Mouse (Mus musculus) hindlimb bud, embryonic 11.5 days (tissue): ENCODE measurements around the gene Selenoh.

Experiments used
- DNase-seq: peaks from one replicate; pipeline ENCODE4 v3.0.0-alpha.2; 2012; ENCODE audit warnings: low read depth, low spot score; ENCODE audit errors: extremely low spot score

The Selenoh gene

DNA sequence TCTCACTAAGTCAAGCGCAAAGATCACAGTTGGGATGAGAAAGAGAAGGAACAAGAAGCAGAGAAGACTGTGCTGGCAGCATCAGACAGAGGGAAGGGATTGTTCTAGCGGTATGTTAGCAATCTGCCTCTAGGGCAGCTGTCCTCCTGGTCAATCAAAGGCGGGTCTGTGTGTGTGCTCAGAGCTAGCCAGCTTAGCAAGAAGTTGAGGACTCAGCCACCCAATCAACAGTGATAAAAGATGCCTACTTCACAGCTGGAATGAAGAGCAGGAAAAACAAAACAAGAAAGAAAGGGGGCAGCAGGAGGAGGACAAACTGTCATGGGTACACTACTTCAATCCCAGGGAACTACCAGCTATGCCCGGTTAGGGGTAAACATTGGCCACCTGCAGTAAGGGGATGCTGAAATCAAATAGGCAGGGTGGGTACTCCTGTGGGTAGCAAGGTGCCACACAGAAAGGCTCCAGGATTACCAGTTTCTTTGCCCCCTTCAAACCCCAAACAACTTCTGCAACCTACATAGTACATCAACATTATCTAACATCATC is 35.6 kb downstream of the Selenoh start:
- DNase-seq, result no peak

DNA sequence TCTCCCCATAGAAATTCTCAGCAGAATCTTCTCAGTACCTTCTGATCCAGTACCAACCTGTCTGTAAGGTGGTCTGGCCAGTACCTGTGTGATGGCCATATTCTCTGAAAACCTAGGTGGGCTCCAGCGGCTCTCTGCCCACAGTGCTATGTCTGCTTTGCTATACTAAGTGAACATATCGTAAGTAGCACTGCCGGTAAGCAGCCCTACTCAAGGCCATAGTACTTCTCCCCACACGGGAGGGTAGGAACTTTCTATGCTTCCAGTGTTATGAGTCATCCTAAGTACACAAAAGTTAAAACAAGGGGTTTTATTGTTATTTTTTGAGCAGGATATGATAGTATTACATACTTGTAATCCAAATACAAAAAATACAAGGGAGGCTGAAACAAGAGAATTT is 36.6 kb downstream of the Selenoh start:
- DNase-seq, result no peak

DNA sequence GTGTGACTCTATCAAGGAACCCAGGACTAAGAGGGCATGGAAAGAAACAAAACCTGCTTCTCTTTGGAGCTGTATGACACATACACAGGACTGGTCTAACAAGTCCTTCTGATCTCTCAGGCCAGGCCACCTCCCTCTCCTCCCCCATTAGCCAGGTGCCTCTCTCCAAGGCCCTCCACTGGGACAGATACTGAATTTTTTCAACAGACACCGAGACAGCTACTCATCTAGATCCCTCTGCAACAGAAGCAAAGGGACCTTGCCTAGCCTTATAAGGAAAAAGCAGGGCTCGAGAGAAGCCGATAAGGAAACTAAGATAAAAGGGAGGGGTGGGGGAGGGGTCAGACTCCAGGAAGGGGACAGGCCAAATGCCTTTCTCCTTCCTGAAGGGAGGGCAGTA is 37.6 kb downstream of the Selenoh start:
- DNase-seq, result no peak

DNA sequence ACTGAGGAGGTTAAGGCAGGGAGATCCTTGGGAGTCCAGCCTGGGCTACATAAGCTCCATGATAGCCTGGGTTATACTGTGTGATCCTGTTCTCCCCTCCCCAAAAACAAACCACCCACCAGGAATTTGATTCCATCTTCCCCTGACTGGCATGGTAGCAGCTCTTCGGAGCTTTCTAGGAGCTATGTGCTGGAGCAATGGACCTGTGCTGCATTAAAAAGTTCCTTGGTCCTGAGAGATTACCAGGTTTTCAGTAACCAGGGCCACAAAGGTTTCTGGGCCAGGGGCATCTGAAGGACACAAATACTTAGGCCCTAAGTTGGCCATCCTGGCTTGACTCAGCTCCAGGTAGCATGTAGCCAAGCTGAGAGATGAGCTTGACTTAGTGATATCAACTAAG is 38.6 kb downstream of the Selenoh start:
- no peak for DNase-seq

DNA sequence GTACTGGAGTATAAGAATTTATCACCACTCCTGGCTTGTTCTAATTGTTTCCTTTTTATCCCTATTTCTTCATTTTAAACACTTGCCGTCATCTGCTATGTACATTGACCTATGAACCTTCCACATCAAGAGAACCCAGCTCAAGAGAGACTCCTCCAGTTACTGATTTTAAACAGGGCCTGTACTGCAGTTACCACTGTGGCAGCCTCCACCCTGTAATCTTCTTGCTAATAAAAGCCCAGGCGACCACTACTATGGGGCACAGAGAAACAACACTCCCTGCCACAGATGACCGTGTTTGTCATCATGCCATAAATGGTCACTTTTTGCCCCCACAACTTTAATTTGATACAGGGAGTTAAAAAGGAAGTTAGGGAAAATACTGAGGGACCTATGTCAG is 43.5 kb downstream of the Selenoh start:
- no peak for DNase-seq

DNA sequence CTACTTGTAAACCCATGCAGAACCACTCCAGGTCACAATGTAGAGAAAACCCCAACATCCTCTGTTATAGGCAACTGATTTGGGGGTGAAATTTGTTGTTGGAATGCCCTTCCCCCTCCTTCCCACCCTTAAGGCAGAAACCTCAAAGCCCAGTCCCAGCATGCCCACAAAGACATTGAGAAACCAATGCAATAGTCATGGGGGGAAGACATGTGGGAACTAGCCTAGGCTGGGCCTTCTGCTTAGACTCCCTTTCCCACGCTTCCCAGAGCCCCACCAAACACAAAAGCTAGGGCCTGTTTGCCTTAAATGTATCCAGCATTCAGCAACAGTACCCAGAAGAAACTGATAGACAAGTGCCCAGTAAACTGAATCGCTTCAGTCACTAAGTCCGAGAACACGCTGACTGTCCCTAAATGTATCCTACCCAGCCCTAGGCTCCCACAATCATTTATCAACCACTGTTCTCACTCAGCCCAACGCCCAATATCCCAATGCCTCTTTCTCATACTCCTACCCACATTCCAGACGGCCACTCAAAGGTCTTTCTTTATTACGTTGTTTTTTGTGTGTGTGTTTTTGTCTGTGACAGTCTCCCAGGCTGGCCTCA is 44.1 kb downstream of the Selenoh start:
- DNase-seq, result no peak

DNA sequence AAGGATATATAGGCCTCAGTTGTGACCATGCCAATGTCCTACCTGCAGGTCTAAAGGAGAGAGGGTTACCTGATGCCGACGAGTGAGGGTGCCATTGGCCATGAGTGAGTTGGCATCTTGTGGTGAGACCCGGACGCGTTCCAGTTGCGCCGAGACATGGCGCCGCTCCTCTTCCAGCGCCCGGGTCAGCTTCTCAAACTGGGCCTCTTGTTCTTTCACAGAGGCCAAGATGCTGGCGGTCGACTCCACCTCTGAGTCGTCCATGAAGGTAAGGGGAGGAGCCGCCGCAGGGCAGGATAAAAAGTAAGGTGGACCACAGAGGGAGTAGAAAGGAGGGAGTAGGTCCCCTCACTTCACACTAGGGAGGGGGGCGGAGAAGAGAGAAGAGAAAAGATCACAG is 46.4 kb downstream of the Selenoh start:
- DNase-seq, result no peak

DNA sequence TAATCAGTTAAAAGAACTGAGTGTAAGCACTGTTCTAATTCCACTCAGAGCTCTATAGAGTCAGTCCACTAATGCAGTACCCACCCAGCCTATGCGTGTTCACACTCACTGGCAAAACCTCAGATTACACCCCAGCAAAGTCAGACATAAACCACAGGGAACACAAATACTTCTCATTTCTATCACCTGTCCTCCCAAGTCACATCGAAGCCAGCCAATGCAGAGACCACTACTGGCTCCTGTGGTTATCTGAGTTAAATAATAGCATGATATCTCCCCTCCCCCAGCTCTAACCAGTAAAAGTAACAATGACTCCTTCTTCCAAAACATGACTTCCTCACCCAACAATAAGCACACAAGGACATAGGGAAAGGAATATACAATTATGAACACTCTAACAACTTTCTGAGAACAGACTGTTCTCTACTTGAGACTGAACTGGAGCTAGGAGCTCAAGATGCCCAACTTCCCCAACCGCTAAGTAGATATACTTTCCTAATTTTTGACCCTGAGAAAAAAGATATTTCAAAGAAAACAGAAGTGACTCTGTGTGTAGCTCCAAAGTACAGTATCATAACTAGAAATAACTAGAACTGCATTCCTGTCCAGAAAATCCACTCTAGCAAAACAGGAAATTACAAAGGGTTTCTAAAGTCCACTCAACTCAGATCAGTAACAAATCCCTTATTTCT is 47.0 kb downstream of the Selenoh start:
- DNase-seq, result no peak

DNA sequence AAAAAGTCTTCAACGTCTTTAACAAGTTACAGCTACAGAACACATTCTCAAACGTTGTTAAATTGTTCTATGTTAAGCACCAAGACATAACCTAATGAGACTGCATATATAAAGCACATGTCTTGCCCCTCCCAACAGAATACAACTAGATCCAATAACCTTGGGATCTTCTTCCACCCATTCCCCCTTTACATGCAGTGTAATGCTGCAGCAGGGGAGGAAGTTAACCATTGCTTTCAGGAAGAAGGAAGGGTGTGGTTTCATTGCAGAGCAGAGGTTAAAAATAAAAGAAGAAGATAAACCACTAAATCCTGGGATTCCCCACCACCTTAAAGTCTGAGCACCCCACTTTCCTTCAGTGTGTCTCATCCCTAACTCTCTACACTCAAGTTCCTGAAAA is 47.9 kb downstream of the Selenoh start:
- DNase-seq, result no peak

DNA sequence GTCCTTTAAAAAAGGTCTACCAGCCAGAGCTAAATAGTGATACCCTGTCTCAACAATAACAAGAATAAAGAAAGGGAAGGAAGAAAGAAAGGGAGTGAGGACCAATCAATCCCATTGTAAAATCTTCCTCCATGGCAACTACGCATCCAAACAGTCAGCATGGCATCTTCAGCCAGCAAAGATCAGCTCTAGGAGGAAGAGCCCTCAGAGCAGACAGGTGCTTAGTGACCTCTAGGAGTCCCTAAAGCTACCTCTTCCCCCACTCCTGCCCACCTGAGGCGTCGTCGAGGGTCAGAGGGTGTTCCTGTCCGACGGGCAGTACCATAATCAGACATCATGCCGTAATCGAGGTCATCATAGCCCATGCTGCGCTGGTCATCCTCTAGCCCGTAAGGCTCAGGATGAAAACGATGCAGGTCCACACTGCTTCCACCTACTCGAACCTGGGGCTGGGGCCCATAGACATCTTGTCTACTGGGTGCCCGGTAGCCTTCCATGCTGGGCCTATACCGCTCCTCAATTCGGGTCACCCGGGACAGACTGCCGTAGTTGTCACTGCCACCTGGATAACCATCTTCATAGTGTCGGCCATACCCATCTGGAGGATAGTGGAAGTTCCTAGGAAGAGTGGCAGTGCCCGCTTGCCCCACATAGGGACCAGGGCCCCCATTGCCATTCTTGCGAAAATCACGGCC is 50.8 kb downstream of the Selenoh start:
- DNase-seq, result no peak
